Mouse (Mus musculus) lung, postnatal 36 days (tissue): ENCODE measurements around the gene Tcaf1.

ENCODE experiments used
- DNase-seq: peaks from one replicate; pipeline ENCODE4 v3.0.0; 2022; ENCODE audit warnings: mixed read lengths

The Tcaf1 gene

GRCm38 (mm10) chr6:42709291-42710211, at the start of gene Tcaf1:
TSS of gene Tcaf1 (minus strand) at chr6:42710088.
- peak; percentile 79 for DNase-seq

GRCm38 (mm10) chr6:42756104-42756503, 46.2 kb upstream of the Tcaf1 start, which contains the start of gene Olfr38:
TSS of gene Olfr38 (plus strand) at chr6:42756404.
- no peak for DNase-seq

- no peak for DNase-seq
Observed at GRCm38 (mm10) chr6:42747846-42748245, 38.0 kb upstream of the Tcaf1 start.

GRCm38 (mm10) chr6:42742303-42742702, 32.4 kb upstream of the Tcaf1 start:
- DNase-seq = no peak

DNA sequence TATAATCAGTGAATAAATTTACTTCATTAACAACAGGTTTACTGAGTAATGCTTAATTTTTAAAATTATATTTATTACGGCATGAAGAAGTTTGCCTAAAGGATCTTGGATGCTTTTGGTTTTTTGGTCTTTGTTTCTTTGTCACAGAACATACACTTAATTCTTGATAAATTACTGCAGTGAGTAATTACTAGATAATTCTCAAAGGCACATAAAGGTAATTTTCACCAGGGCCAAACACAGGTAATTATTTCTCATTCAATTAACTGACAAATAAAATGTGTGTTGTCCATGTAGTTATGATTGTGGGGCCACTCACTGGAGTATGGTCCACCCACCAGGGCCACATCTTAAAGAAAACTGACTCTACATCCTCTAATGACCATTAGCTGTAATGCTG, 29.2 kb upstream of the Tcaf1 start, which contains the start of gene Olfr453:
Olfr453 (plus strand) TSS at position 301 of the 400 bp plus-strand sequence.
- no peak for DNase-seq

- no peak for DNase-seq
Observed at GRCm38 (mm10) chr6:42717973-42718372, 8.1 kb upstream of the Tcaf1 start.

DNA sequence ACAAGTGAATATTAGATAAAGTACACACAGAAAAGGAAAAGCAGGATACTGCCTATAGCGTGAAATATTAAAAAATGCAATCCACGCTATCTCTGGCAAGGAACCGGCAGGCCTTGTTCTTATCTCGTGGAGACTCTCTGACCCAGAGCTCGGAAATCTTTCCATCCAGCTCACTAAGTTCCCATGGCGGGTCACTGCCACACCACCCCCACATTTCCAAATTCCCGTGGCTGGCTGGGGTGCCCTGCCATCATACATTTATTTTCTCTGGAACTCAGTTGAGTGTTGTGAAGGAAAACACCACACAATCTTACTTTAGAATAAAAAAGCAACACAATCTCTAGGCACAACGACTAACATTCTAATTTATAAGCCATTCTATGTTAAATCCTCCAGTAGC, 4.8 kb upstream of the Tcaf1 start:
- no peak for DNase-seq

- DNase-seq = peak; percentile 91
Observed at GRCm38 (mm10) chr6:42692517-42693190, 17.2 kb downstream of the Tcaf1 start.

GRCm38 (mm10) chr6:42692154-42692516, 17.8 kb downstream of the Tcaf1 start:
- peak; percentile 92 for DNase-seq

- DNase-seq = no peak
Observed at GRCm38 (mm10) chr6:42689761-42690160, 20.1 kb downstream of the Tcaf1 start.

- no peak for DNase-seq
Observed at GRCm38 (mm10) chr6:42687907-42688306, 22.0 kb downstream of the Tcaf1 start.

GRCm38 (mm10) chr6:42680077-42680476, 29.8 kb downstream of the Tcaf1 start:
- DNase-seq = no peak

DNA sequence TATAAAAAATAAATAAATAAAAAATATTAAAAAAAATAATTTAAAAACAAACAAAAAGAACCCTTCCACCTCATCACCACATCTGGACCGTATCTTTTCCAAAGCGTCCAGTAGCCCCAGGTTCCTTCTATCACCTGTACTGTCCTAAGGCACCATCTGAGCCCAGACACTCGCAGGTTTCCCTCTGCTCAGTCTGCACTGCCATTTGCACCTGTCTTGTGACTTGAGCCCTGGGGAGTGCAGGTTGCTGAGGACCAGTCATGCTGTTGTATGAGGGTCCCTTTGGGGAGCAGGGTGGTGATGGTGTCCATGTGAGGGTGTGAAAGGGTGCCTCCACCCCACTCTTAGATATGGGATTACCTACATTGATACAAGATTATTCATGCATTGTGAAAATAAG, 33.9 kb downstream of the Tcaf1 start:
- DNase-seq = no peak

GRCm38 (mm10) chr6:42671767-42672166, 38.1 kb downstream of the Tcaf1 start:
- no peak for DNase-seq

GRCm38 (mm10) chr6:42667722-42668121, 42.2 kb downstream of the Tcaf1 start:
- DNase-seq = no peak

GRCm38 (mm10) chr6:42661739-42662138, 48.1 kb downstream of the Tcaf1 start:
- no peak for DNase-seq

DNA sequence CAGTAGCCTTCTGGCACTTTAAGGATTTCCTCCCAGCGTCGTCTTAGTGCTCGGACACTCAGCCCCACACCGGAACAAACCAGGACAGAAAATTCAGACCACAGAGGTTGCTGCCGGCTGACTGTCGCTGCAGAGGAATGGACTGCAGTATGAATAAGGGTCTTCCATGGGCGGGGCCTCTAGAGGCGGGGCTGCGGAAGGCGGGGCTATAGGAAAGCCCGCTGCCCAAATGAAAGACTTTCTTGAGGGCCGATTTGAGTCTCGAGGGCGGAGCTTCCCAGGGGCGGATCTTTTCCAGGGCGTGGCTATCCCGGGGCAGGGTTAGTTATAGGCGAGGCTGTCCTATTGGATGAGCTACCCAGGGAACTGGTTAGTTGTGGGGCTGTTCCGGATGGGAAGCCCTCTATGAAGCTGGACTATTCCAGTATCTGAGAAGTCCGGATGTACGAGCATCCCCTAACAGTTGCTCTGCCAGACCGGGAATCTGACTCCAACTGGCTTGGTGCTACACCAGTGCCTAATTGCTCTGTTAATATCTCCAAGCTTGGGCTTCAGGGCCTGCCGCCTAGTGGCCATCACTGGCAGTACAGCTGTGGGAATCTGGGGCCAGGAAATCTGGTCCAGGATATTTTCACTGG, 64.9 kb downstream of the Tcaf1 start, which contains the start of gene Tcaf2:
Tcaf2 (minus strand) TSS at position 343 of the 638 bp plus-strand sequence.
- DNase-seq = peak; percentile 97

- no peak for DNase-seq
Observed at GRCm38 (mm10) chr6:42634393-42634792, 75.5 kb downstream of the Tcaf1 start.

DNA sequence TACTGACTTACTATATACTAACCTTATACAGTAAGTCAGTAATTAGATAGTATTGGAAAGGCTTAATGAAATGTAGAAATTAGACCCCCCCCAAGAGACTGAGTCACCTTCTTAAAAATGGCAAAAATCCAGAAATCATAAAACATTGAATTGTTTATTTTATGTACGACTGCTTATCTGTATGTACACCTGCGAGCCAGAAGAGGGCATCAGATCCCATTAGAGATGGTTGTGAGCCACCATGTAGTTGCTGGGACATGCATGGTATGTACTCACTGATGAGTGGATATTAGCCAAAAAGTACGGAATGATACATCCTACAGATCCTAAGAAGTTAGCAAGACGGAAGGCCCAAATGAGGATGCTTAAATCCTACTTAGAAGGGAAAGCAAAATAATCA, 78.5 kb downstream of the Tcaf1 start:
- DNase-seq = no peak
